Mouse (Mus musculus) adrenal gland, postnatal 36 days (tissue): ENCODE data around the gene Slc24a2. TPM values are rescaled to one million over a fixed set of nuclear protein-coding genes. Genes with fewer than 3 reads are reported as not detected.
A peak's percentile ranks its signal among the peaks of the same experiment; 100 is the strongest.

ENCODE experiments used
- DNase-seq, 2 experiments: peaks; one replicate each; pipeline ENCODE4 v3.0.0; 2021; ENCODE audit warnings: mixed read lengths in 1 of 2
- total RNA-seq, 2 experiments: library from RNA; stranded (reverse); gene quantifications; 2 replicates each; pipeline ENCODE4 v1.2.3; 2021

Slc24a2 gene
- total RNA-seq, 2 experiments from 2014 or later = 11.1 to 12.6 TPM

GRCm38 (mm10) chr4:86955448-86955847, 274.8 kb downstream of the Slc24a2 start:
- DNase-seq = no peak

GRCm38 (mm10) chr4:86953519-86953918, 276.8 kb downstream of the Slc24a2 start:
- DNase-seq = peak in 1 of 2 experiments; percentile 4

- DNase-seq = no peak
Observed at GRCm38 (mm10) chr4:86948794-86949193, 281.5 kb downstream of the Slc24a2 start.

GRCm38 (mm10) chr4:86943296-86943695, 287.0 kb downstream of the Slc24a2 start:
- no peak for DNase-seq

GRCm38 (mm10) chr4:86942656-86943055, 287.6 kb downstream of the Slc24a2 start:
- DNase-seq = no peak

GRCm38 (mm10) chr4:86936706-86937105, 293.6 kb downstream of the Slc24a2 start:
- DNase-seq = no peak

- no peak for DNase-seq
Observed at GRCm38 (mm10) chr4:86936217-86936616, 294.1 kb downstream of the Slc24a2 start.
